Mouse (Mus musculus) limb, embryonic 13.5 days (tissue): Measurements from ENCODE around the gene Gm11214. TPM values are rescaled to one million over a fixed set of nuclear protein-coding genes. Genes with fewer than 3 reads are reported as not detected.

Source experiments
- ATAC-seq: fragments of 200-750 bp; cut with Nextera tagmentation; 2 replicates; pipeline ENCODE4 v1.8.0; 2017; ENCODE audit warnings: low read depth, moderate number of reproducible peaks, moderate TSS enrichment; ENCODE audit not compliant: low FRiP score
- H3K27ac ChIP-seq: fragments of 300-500 bp; sonication (generic); 2 replicates; pipeline ENCODE4 v1.5.1; 2015; ENCODE audit warnings: inconsistent platforms, mild to moderate bottlenecking, moderate library complexity
- H3K27me3 ChIP-seq: fragments of 300-500 bp; sonication (generic); 2 replicates; pipeline ENCODE4 v1.6.1; 2015; ENCODE audit warnings: mild to moderate bottlenecking, inconsistent platforms
- H3K36me3 ChIP-seq: fragments of 300-500 bp; sonication (generic); 2 replicates; pipeline ENCODE4 v1.6.1; 2015; ENCODE audit warnings: inconsistent platforms, mild to moderate bottlenecking, moderate library complexity
- H3K4me1 ChIP-seq: fragments of 300-500 bp; sonication (generic); 2 replicates; pipeline ENCODE4 v1.6.1; 2015; ENCODE audit warnings: inconsistent platforms
- H3K4me2 ChIP-seq: fragments of 300-500 bp; sonication (generic); replicated peaks from 2 replicates; pipeline ENCODE4 v1.6.1; 2015; ENCODE audit warnings: inconsistent platforms, mild to moderate bottlenecking, moderate library complexity
- H3K4me3 ChIP-seq: fragments of 300-500 bp; sonication (generic); 2 replicates; pipeline ENCODE4 v1.5.1; 2015; ENCODE audit warnings: moderate library complexity, mild to moderate bottlenecking, inconsistent platforms
- H3K9ac ChIP-seq: fragments of 300-500 bp; sonication (generic); 2 replicates; pipeline ENCODE4 v1.6.1; 2015; ENCODE audit warnings: mild to moderate bottlenecking, inconsistent platforms
- H3K9me3 ChIP-seq: fragments of 300-500 bp; sonication (generic); 2 replicates; pipeline ENCODE4 v1.6.1; 2016; ENCODE audit warnings: inconsistent platforms
- WGBS: fragments of 180-500 bp; shearing (Covaris S2); methylation state at CpG from one replicate; pipeline ENCODE4 v1.1.7; 2015; 5-methylcytosine and 5-hydroxymethylcytosine counted together
- polyA plus RNA-seq: library from polyadenylated mRNA; unstranded; fragments of >200 nt; fragmentation: Nextera tagmentation; extraction: Ambion mirVana; gene quantifications from 2 replicates; pipeline ENCODE4 v1.2.1, GENCODE M21; 2015

Gene Gm11214
- not detected in 2 replicates for polyA plus RNA-seq

GRCm38 (mm10) chr4:63663279-63663678 is at the start of gene Gm11214:
Gene Gm11214 (minus strand): TSS chr4:63663379.
- Histone ChIP-seq H3K9me3 (no peaks in the 10 kb centered on the region), H3K9ac (no peak within 1 kb of the TSS), H3K36me3 (no peaks in the 10 kb centered on the region), H3K4me3 (no peak within 1 kb of the TSS), H3K4me1 (no peaks in the 10 kb centered on the region), H3K4me2 (no peak within 1 kb of the TSS), H3K27ac (no peak within 1 kb of the TSS), H3K27me3 (no peaks in the 10 kb centered on the region)
- 91% methylated on average over 6 of the region's 6 CpGs for WGBS
- ATAC-seq: no peak

- Histone ChIP-seq H3K9me3 (no peaks in the 10 kb centered on the region), H3K9ac (no peak overlapping the region), H3K36me3 (no peaks in the 10 kb centered on the region), H3K4me3 (no peak overlapping the region), H3K4me2 (no peak overlapping the region), H3K27ac (no peak overlapping the region), H3K4me1 (no peaks in the 10 kb centered on the region), H3K27me3 (no peaks in the 10 kb centered on the region)
- 90% methylated on average over 5 of the region's 5 CpGs for WGBS
- ATAC-seq: no peak
Observed at GRCm38 (mm10) chr4:63711886-63712285, 48.7 kb upstream of the Gm11214 start.

- Histone ChIP-seq H3K36me3 (no peaks in the 10 kb centered on the region), H3K27me3 (no peaks in the 10 kb centered on the region), H3K4me1 (no peaks in the 10 kb centered on the region), H3K9me3 (no peaks in the 10 kb centered on the region), H3K9ac (no peak overlapping the region), H3K4me2 (no peak overlapping the region), H3K4me3 (no peak overlapping the region), H3K27ac (no peak overlapping the region)
- 54% methylated on average over 8 of the region's 8 CpGs for WGBS
- ATAC-seq: no peak
Observed at GRCm38 (mm10) chr4:63710431-63711220, 47.4 kb upstream of the Gm11214 start.

- Histone ChIP-seq H3K9ac (no peak overlapping the region), H3K9me3 (no peaks in the 10 kb centered on the region), H3K27ac (no peak overlapping the region), H3K36me3 (no peaks in the 10 kb centered on the region), H3K27me3 (no peaks in the 10 kb centered on the region), H3K4me1 (no peaks in the 10 kb centered on the region), H3K4me3 (no peak overlapping the region), H3K4me2 (no peak overlapping the region)
- ATAC-seq: no peak
- 88% methylated on average over 1 of the region's 1 CpGs for WGBS
Observed at GRCm38 (mm10) chr4:63706279-63706971, 43.2 kb upstream of the Gm11214 start.

GRCm38 (mm10) chr4:63704232-63704631 is 41.1 kb upstream of the Gm11214 start:
- Histone ChIP-seq H3K4me3 (no peak overlapping the region), H3K4me2 (no peak overlapping the region), H3K9me3 (no peaks in the 10 kb centered on the region), H3K36me3 (no peaks in the 10 kb centered on the region), H3K27ac (no peak overlapping the region), H3K27me3 (no peaks in the 10 kb centered on the region), H3K9ac (no peak overlapping the region), H3K4me1 (no peaks in the 10 kb centered on the region)
- WGBS: 75% methylated on average over 5 of the region's 5 CpGs
- ATAC-seq: no peak

GRCm38 (mm10) chr4:63703686-63704085 is 40.5 kb upstream of the Gm11214 start:
- no peak overlapping the region for H3K4me2 ChIP-seq
- no peak overlapping the region for H3K27ac ChIP-seq
- no peaks in the 10 kb centered on the region for H3K4me1 ChIP-seq
- no peaks in the 10 kb centered on the region for H3K9me3 ChIP-seq
- H3K36me3 ChIP-seq: no peaks in the 10 kb centered on the region
- no peak overlapping the region for H3K4me3 ChIP-seq
- H3K9ac ChIP-seq: no peak overlapping the region
- no peaks in the 10 kb centered on the region for H3K27me3 ChIP-seq
- no peak for ATAC-seq
- 82% methylated on average over 2 of the region's 2 CpGs for WGBS

- no peak overlapping the region for H3K27ac ChIP-seq
- H3K9me3 ChIP-seq: no peaks in the 10 kb centered on the region
- no peaks in the 10 kb centered on the region for H3K27me3 ChIP-seq
- no peak overlapping the region for H3K9ac ChIP-seq
- no peaks in the 10 kb centered on the region for H3K36me3 ChIP-seq
- no peaks in the 10 kb centered on the region for H3K4me1 ChIP-seq
- 78% methylated on average over 4 of the region's 4 CpGs for WGBS
- no peak overlapping the region for H3K4me3 ChIP-seq
- H3K4me2 ChIP-seq: no peak overlapping the region
- no peak for ATAC-seq
Observed at GRCm38 (mm10) chr4:63702006-63702704, 39.0 kb upstream of the Gm11214 start.

- no peak overlapping the region for H3K27ac ChIP-seq
- ATAC-seq: no peak
Observed at GRCm38 (mm10) chr4:63699749-63700148, 36.6 kb upstream of the Gm11214 start.

GRCm38 (mm10) chr4:63696921-63697320 is 33.7 kb upstream of the Gm11214 start:
- Histone ChIP-seq H3K4me1 (no peaks in the 10 kb centered on the region), H3K4me2 (no peak overlapping the region), H3K27ac (no peak overlapping the region), H3K4me3 (no peak overlapping the region), H3K9me3 (no peaks in the 10 kb centered on the region), H3K36me3 (no peaks in the 10 kb centered on the region), H3K27me3 (no peaks in the 10 kb centered on the region), H3K9ac (no peak overlapping the region)
- 87% methylated on average over 4 of the region's 4 CpGs for WGBS
- ATAC-seq: no peak

More at GRCm38 (mm10) chr4:63699749-63700148, 36.6 kb upstream of the Gm11214 start:
- Histone ChIP-seq H3K4me2 (no peak overlapping the region), H3K9me3 (no peaks in the 10 kb centered on the region), H3K27me3 (no peaks in the 10 kb centered on the region), H3K36me3 (no peaks in the 10 kb centered on the region), H3K9ac (no peak overlapping the region), H3K4me1 (no peaks in the 10 kb centered on the region), H3K4me3 (no peak overlapping the region)
- WGBS: 63% methylated on average over 3 of the region's 3 CpGs

GRCm38 (mm10) chr4:63692351-63692750 is 29.2 kb upstream of the Gm11214 start:
- H3K4me2 ChIP-seq: no peak overlapping the region
- no peak overlapping the region for H3K27ac ChIP-seq
- no peaks in the 10 kb centered on the region for H3K27me3 ChIP-seq
- no peaks in the 10 kb centered on the region for H3K4me1 ChIP-seq
- H3K9me3 ChIP-seq: no peaks in the 10 kb centered on the region
- H3K9ac ChIP-seq: no peak overlapping the region
- H3K36me3 ChIP-seq: no peaks in the 10 kb centered on the region
- no peak for ATAC-seq
- no peak overlapping the region for H3K4me3 ChIP-seq

GRCm38 (mm10) chr4:63687429-63687828 is 24.2 kb upstream of the Gm11214 start:
- H3K27ac ChIP-seq: no peak overlapping the region
- no peak overlapping the region for H3K4me2 ChIP-seq
- no peaks in the 10 kb centered on the region; the same call in 1 of the 2 replicates for H3K4me1 ChIP-seq
- ATAC-seq: no peak
- no peaks in the 10 kb centered on the region for H3K27me3 ChIP-seq
- H3K9me3 ChIP-seq: no peaks in the 10 kb centered on the region
- no peak overlapping the region for H3K9ac ChIP-seq
- 63% methylated on average over 8 of the region's 8 CpGs for WGBS
- H3K4me3 ChIP-seq: no peak overlapping the region
- no peaks in the 10 kb centered on the region for H3K36me3 ChIP-seq

GRCm38 (mm10) chr4:63686157-63686556 is 23.0 kb upstream of the Gm11214 start:
- H3K36me3 ChIP-seq: no peaks in the 10 kb centered on the region
- no peaks in the 10 kb centered on the region for H3K9me3 ChIP-seq
- H3K27me3 ChIP-seq: no peaks in the 10 kb centered on the region
- H3K4me1 ChIP-seq: no peaks in the 10 kb centered on the region; the same call in 1 of the 2 replicates
- H3K27ac ChIP-seq: no peak overlapping the region
- no peak overlapping the region for H3K4me2 ChIP-seq
- no peak for ATAC-seq
- H3K4me3 ChIP-seq: no peak overlapping the region
- no peak overlapping the region for H3K9ac ChIP-seq
